Mouse (Mus musculus) adrenal gland, adult 10 weeks (tissue): ENCODE results near the gene Klf7. TPM values are rescaled to one million over a fixed set of nuclear protein-coding genes. Genes with fewer than 3 reads are reported as not detected.

Source experiments
- polyA plus RNA-seq: library from polyadenylated mRNA; stranded (reverse); fragments of 350-450 nt; fragmentation: Illumina TruSeq; extraction: RNeasy Lipid Tissue Mini Kit (QIAGEN cat#74804); gene quantifications from one replicate; pipeline ENCODE4 v1.2.3, GENCODE M21; 2014; ENCODE audit warnings: low read depth, low replicate concordance

Klf7 gene
- polyA plus RNA-seq, result 14.9 TPM

GRCm38 (mm10) chr1:64121559-64122465 lies at the start of gene Klf7:
Klf7 (minus strand) TSS chr1:64122282.

